Mouse (Mus musculus) brain, adult 2 months (tissue): ENCODE data around the gene Psors1c2.
"Not testable (repeated sequence)": the region's sequence is repeated elsewhere in the genome, so short reads cannot be mapped to it uniquely, and the experiment has no call there.

Experiments
- DNase-seq: peaks from one replicate; pipeline ENCODE4 v3.0.0; 2011; ENCODE audit warnings: low read depth, low spot score

The Psors1c2 gene

DNA sequence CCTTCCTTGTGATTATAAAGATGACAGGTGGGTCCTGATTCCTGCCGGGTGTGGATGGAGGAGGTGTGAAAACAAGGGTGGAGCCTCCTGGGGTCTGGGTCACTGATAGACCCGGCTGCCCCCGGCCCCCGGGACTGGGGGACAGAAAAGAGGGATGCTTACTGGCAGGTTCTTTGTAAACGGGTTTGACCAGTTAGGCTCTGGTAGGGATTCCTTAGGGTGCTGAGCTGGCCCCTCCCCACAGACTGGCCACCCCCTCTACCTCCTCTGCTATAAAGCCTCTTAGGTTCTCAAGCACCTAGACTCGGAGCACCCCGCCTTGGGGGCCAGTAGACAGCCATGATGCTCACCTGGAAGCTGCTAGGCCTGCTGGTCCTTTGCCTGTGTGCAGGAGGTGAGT is at the start of gene Psors1c2:
Psors1c2 (plus strand) TSS at position 301 of the 400 bp plus-strand sequence.
- DNase-seq = no peak

DNA sequence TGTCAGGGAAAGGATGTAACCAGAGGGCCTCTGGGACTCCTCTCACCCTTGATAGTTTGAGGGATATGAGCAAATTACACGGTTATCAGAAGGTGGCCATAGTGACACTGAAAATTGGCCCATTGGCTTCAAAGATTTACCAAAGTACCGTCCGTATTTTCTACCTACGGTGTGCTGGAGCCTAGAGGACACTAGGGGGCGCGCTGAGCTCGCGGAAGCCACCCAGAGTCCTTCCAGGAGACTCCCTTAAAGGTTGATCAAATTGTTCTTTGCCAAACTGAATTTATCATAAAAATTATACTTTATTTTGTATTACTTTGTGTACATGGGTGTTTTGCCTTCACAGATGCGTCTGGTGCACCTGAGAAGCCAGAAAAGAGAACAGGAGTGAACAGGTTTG is 48.9 kb upstream of the Psors1c2 start:
- DNase-seq = peak; percentile 49

DNA sequence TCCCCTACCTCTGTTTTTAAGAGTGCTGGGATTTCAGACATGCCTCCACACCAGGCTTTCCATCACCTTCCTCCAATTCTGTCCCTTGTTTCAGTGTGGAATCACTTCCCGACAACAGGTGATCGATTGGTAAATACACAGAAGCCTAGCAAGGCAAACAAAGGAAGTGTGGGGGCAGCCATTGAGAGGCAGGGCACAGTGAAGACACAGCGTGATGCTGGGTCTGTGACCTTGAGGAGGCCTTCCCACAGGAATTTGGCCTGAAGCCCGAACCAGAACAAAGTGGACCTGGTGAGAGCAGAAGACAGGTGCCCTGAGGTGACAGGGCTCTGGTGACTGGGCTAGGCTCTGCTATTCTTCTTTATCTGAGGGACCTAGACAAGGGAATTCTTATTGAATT is 47.3 kb upstream of the Psors1c2 start:
- DNase-seq = no peak

DNA sequence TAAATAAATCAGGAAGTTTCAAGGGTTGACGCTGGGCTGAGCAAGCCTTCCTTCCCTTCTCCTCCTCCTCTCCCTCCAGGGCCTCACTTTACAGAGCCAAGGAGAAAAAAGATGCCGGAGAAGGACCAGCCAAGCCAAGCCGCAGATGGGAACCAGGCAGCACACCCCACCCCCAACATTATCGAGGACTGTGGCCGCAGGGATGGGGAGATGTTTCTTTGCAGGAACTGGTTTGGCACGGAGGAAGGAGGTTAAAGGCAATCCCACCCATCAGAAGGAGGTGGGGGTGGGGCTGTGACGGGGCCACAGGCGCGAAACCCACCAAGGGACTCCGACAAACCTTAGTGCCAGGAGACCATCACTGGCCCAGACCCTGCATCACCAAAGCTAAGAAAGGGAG is 46.3 kb upstream of the Psors1c2 start:
- DNase-seq = no peak

DNA sequence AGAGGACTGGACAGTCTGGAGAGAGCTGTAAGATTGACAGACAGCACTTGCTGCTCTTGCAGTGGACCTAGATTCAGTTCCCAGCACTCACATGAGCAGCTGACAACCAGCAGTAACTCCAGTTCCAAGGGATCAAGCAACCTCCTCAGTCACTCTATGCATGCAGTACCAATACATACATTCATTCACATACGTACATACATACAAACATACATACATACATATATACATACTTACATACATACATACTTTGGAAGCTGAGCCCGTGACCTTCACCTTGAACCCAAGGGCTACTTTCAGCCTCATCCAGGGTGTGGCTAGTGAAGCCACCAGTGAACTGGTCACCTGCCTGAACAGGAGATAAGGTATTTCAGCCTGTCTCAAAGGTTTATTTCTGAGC is 45.0 kb upstream of the Psors1c2 start:
- DNase-seq = no peak

DNA sequence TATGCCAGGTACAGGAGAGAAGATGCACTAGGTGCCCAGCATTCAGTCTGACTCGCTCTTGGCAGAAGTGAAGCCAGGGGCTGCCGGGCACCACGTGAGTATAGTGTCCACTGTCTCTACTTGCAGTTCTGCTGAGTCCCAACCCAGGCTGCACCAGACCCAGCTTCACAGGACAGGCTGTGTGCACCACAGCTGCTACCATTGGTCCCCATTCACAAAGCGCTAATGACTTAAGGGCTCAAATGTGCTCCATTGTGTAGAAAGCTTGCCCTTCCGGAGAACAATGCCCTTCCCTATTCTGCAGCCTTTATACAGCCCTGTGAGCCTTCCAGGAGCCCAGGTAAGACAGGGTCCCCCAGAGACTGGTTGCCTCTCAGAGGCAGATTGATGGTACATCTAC is 42.7 kb upstream of the Psors1c2 start:
- DNase-seq = no peak

DNA sequence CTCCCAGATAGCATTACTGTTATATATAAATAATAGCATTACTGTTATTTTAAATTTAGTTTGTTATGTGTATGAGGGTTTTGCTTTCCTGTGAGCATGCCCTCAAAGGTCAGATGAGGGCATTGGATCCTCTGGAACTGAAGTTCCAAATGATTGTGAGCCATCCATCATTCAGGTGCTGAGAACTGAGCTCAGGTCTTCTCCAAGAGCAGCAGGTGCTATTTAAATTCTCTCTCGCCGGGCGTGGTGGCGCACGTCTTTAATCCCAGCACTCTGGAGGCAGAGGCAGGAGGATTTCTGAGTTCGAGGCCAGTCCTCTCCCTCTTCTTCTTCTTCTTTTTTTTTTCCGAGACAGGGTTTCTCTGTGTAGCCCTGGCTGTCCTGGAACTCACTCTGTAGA is 35.9 kb upstream of the Psors1c2 start:
- DNase-seq = no peak

DNA sequence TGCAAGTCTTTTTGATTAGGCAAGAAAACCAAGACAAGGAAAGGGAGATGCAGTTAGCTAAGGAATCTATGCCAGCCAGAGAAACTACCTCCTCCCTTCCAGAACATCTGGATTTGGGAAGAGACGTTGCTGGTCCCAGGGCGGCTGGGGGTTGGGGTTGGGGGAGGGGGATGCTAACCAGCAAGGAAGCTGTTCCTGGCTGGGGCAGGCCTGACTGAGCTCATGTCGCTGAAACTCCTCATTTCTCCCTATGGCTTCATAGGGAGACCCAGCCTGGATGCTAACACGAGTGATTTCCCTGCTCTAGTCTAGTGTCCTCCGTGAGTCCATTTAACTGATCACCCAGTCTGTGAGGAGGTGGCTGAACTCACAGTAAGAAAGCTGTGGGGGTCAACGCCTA is 30.8 kb upstream of the Psors1c2 start:
- DNase-seq = no peak

DNA sequence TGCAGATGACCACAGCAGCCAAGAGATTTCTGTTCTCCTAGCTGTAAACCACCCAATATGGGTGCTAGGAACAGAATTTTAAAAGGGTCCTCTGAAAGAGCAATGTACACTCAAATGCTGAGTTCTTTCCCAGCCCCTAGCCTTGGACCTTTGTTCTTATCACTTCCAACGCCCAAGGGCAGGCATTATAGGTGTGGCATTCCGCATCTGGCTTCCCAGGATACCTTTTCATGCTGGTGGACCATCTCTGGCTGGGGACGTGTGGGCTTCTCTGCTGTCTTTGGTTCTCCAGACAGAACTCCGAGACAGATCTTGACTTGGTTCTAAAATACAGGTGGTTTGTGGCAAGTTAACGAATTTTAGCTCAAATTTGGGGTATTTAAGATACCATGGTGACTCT is 30.2 kb upstream of the Psors1c2 start:
- no peak for DNase-seq

DNA sequence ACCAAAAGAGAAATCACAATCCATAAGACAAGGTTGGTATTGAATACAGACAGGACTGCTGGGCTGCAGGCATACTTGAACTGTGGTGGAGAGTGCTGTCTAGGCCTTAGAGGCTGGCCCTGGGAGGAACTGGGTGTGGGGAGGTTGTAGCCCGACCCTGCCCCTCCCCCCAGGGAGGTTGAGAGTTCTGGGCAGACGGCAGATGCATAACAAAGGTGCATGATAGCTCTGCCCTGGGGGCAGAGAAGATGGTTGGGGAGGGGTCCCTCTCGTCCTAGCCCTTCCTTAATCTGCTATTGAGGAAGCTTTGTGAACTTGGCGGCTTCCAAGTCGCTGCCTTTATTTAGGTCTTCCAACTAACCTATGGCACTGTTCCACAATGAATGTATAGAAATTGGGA is 29.2 kb upstream of the Psors1c2 start:
- DNase-seq = no peak

DNA sequence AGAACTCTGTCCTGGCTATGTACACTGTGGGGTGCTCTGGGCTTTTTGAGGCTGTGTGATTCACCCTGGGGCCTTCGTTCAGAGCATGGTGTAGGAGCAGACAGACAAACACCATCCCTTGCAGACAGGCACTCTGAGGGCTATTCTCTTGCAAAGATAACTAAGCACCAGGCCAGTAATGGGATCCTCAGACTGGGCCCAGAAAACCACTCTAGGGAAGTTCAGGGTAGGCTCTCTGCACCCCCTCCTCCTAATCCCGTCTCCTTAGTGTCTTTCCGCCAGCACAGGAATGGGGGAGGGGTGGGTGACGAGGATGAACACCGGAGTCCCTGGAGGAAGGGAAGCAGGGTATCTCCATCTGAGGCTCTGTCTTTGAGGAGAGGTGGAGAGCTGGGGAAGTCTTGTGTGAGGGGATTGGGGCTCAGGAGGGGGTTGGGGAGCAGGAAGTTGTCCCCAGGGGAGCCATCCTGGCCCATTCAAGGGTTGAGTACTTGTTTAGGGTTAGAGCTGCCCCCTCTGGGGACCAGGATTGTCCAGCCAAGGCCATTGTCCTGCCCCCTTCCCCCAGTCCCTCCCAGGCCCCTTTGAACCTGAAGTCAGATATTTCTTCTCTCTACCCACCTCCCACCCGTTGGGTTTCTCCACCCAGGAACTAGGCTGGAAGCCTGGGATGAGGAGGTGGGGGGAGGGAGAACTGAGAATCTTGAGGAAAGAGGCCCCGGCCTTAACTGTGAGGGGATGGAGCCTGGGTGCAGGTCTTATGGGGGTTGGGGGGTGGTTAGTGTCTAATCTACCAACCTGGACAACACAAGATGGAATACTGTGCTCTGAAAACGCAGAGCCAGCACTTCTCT is 28.1 kb upstream of the Psors1c2 start:
- no peak for DNase-seq

DNA sequence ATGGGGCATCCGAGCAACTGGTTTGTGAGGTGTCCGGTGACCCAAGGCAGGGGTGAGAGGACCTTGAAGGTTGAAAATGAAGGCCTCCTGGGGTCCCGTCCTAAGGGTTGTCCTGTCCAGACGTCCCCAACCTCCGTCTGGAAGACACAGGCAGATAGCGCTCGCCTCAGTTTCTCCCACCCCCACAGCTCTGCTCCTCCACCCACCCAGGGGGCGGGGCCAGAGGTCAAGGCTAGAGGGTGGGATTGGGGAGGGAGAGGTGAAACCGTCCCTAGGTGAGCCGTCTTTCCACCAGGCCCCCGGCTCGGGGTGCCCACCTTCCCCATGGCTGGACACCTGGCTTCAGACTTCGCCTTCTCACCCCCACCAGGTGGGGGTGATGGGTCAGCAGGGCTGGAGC is 27.2 kb upstream of the Psors1c2 start, which contains the start of gene Pou5f1:
Pou5f1 (plus strand) TSS at position 243 of the 400 bp plus-strand sequence.
- no peak for DNase-seq

DNA sequence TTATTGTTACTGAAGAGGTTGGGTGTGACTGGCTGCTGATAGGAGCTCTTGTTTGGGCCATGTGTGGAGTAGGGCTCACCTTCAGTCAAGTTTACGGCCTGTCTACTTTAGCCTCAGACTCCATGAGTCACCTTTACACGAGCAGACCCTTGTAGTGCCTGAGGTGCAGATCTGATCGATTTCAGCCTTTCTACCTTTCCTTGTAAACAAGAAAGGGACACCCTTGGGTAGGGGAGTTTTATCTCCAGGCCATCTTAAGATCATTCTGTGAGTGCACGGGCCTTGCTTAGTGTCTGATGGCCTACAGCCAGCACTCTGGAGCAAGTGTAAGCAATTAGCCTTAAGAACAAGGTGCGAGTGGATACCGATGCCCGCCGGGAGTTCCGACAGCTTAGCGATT is 26.1 kb upstream of the Psors1c2 start:
- DNase-seq = no peak

DNA sequence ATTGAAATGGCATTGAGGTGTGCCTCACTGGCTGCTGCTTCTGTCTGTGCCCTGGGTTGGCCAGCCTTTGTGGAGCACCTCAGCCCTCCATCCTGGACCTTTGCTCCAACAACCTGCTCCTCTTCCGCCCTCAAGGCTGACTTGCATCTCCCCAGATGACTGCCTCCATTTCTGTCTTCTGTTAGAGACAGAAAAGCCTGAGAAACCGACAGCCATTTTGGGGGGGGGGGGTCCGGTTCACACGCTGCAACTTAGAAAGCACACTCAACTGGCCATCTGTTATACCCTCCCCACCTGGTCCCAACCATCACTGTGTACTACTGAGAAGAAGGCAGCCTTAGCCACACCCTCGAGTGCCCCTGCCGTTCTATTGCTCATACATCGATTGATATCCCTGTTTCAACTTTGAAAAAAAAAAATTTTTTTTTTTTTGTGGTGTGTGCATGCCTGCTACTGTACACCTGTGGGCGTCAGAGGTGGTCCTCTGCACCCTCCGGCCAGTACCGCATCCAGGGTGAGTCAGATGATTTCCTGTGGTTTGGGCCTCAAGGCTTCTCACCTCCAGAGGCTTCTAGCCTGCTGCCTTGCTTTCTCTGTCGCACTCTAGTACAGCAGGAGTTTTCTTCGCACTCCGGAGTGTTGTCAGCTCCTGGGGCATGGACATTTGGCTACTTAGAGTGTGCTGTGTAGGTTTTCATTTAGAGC is 25.3 kb upstream of the Psors1c2 start:
- DNase-seq = no peak

DNA sequence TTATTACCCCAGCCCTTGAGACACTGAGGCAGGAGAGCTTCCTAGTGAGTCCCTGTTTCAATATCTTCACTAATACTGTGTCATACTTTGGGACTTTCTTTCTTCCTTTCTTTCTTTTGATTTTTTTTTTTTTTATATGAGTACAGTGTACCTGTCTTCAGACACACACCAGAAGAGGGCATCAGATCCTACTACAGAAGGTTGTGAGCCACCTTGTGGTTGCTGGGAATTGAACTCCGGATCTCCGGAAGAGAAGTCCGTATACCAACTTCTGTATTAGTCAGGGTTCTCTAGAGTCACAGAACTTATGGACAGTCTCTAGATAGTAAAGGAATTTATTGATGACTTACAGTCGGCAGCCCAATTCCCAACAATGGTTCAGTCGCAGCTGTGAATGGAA is 24.7 kb upstream of the Psors1c2 start:
- not testable (repeated sequence) for DNase-seq

DNA sequence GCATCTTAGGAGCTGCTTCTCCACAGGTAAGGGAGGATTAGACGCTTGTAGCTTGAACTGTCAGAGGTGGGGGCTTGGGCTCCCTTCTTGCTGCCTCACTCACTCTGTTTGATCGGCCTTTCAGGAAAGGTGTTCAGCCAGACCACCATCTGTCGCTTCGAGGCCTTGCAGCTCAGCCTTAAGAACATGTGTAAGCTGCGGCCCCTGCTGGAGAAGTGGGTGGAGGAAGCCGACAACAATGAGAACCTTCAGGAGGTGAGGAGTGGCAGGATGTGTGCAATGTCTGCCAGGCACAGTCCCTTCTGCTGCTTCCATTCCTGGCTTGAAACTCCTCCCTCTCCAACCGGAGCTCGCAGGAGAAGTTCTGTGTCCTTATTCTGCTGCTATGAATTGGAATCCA is 23.7 kb upstream of the Psors1c2 start:
- DNase-seq = peak; percentile 41

DNA sequence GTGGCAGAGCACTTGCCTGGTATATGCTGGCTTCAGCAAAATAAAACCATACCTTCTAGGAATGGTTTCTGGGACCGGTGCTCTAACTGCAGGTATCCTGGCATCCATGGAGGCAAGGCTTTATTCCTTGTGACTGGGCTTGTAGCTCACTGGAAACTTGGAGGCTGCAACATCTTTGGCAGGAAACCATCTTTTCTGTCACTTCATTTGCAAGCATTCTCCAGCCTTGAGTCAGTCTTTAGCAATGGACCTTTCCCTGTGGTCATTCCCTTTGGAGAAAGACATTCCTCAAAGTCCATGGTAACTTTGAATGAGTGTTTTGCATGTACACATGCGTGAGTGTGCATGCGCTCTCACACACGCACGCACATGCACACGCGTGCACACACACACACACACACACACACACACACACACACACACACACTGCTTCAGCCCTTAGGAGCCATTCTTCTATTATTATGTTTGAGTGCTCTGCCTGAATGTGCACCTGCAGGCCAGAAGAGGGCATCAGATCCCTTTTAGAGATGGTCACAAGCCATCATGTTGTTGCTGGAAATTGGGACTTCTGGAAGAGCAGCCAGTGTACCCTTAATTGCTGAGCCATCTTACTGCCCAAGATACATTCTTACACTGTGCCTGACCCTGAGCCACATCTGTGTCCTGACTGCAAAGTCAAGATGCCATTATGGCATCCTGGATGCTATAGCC is 19.9 kb upstream of the Psors1c2 start:
- peak; percentile 65 for DNase-seq

DNA sequence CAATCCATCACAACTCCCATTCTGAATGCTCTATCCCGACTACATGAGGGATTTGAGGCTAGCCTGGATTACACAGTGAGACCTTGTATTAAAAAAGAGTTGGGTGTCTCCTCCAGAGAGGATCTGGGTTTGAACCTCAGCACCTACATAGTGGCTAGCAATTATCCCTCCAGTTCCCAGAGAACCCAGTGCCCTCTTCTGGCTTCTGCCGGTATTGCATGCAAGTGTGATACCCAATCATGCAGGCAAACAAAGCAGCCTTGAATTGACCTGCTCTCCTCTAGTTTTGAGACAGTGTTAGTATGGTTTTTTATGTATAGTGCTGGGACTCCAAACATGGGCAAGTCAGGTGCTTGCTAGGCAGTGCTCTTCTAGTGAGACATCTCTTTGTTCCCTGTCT is 19.1 kb upstream of the Psors1c2 start:
- DNase-seq = peak; percentile 52

DNA sequence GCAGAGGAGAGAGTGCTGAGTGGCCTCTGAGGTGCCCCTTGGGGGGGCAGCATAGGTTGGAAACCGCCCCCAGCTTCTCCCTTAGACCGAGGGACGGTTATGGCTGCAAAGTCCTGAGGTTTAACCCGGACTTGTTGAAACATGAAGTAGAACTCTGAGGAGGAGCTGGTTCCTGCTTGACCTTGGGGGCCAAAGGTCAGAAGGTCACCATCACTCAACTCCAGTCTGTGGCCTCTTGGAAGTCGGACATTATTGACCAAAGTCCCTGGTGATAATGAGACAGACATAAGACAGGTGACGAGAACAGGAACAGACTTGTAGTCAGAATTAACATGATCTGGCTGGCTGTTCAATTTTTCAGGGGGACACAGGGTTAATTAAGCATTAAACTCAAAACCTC is 18.2 kb upstream of the Psors1c2 start:
- no peak for DNase-seq

DNA sequence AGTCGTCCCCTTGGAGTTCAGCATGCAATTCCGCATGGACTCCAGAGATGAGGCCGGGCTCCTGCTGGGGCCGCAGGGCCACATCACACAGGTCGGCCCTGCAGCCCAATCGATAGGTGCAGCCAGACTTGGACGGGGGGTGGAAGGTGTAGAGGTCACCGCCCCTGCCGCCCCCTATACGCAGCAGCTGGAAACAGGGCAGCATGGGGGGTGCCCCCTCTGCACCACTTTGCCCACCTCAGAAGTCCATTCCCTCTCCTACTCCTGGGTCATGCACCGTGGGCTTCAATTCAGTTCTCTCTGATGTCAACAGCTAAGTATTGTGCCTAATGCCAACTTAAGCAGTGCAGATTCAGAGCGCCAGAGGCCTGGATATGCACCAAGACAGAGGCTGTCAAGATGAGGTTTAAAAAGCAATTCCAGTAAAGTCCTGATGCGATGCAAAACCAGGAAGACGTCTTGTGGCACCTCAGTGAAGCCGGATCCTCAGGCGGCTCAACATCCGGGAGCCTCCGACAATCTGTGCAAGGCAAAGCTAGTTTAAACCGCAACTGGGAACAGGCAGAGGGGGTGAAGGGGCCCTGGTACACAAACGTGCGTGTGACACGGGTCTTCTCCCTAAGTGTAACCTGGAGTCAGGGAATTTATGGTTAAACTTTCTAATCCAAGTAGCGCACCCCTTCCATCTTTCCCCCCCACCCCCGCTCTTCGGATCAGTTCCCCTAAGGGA is 16.9 kb upstream of the Psors1c2 start:
- DNase-seq = peak; percentile 45

DNA sequence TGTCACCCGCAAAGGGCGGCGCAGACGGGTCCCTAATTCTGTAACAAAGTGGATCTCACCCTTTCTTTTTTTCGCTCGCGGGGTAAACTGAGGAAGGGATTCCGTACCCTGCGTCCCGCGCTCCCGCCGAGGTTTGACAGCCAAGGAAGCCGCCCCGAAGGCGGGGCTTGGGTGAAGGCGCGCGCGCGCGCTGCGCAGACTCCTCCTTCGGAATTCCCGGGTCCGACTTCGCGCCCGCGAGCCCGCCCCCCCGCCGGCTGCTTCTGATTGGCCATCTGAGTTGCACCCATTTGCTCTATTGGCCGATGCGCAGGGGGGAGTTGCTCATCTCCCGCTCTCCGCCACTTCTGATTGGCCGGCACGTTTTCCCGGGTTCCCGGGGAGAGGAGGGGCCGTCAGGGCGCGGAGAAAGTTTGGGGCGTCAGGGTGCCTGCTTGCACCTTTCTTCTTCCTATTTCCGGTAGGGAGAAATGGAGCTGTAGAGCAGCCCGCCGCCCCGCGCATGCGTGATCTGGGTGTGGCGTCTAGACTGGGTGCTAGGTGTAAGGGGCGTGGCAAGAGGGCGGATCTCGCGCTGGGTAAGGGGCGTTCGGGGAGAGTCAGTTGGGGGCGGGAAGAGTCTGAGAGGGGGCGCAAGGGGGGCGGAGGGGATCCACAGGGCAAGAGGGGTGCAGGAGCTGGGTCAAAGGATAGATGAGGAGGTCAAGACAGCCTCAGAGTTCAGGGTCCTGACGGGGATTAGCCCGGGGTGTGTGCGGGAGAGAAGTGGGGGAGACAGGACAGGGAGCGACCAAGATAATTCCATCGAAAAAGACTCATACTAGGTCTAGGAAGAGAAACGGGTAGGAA is 16.1 kb upstream of the Psors1c2 start, which contains the start of the genes Tcf19 and Cchcr1:
Tcf19 (minus strand) TSS at position 173 of the 849 bp plus-strand sequence.
Cchcr1 (plus strand) TSS at position 449 of the 849 bp plus-strand sequence.
- DNase-seq = peak; percentile 96
